Mouse (Mus musculus): ENCODE data around the gene Lhfpl2. TPM values are rescaled to one million over a fixed set of nuclear protein-coding genes. Genes with fewer than 3 reads are reported as not detected.
"Not testable (repeated sequence)": the region's sequence is repeated elsewhere in the genome, so short reads cannot be mapped to it uniquely, and the experiment has no call there.

The Lhfpl2 gene
- polyA plus RNA-seq (2016; fragmentation: Nextera tagmentation; extraction: Ambion mirVana): 67.6 and 69.4 TPM in 2 replicates

- Histone ChIP-seq H3K4me2 (replicated peaks) (peak within 1 kb of the TSS; percentile 69), H3K27ac (peak within 1 kb of the TSS; percentile 95), H3K4me1 (peaks cover 32% of the 10 kb centered on the region), H3K4me3 (peak within 1 kb of the TSS; percentile 86), H3K27me3 (no peaks in the 10 kb centered on the region), H3K9ac (peak within 1 kb of the TSS; percentile 94), H3K36me3 (no peaks in the 10 kb centered on the region), H3K9me3 (no peaks in the 10 kb centered on the region)
- ATAC-seq (ENCODE audit: insufficient number of reproducible peaks, insufficient read depth, low FRiP score, low TSS enrichment): peak; percentile 75
- WGBS: under 1% methylated on average over 81 of the region's 85 CpGs
Observed at GRCm38 (mm10) chr13:94057563-94058560, at the start of gene Lhfpl2. Lhfpl2 (plus strand) TSS chr13:94057796.

GRCm38 (mm10) chr13:94011996-94012575 is 45.5 kb upstream of the Lhfpl2 start:
- WGBS: 88% methylated on average over 4 of the region's 4 CpGs
- no peak for ATAC-seq (ENCODE audit: insufficient number of reproducible peaks, insufficient read depth, low FRiP score, low TSS enrichment)
- H3K27me3 ChIP-seq: no peaks in the 10 kb centered on the region

DNA sequence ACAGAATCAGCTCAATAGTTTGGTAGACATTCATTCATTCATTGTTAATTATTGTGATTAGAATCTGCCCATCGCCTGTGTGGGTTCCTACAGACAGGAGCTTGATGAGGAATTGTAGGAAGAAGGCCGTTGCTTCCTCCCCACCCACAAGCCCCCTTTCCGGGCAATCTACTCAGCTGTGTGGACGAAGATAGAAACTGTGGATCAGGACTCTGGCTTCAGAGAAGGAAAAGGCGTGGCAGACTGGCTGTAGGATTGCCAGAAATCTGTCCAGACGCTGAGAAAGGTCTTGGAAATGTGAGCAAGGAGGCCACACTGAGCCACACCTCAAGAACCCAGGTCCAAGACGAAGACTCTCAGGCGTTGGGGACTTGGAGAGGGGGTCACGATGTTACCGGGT is 43.6 kb upstream of the Lhfpl2 start:
- WGBS: 89% methylated on average over 10 of the region's 10 CpGs
- no peak overlapping the region for H3K27ac ChIP-seq
- no peak for ATAC-seq (ENCODE audit: insufficient number of reproducible peaks, insufficient read depth, low FRiP score, low TSS enrichment)

More at GRCm38 (mm10) chr13:94011996-94012575, 45.5 kb upstream of the Lhfpl2 start:
- no peak overlapping the region for H3K4me3 ChIP-seq
- H3K27ac ChIP-seq: no peak overlapping the region
- H3K9me3 ChIP-seq: no peaks in the 10 kb centered on the region
- no peaks in the 10 kb centered on the region for H3K4me1 ChIP-seq
- H3K4me2 ChIP-seq (replicated peaks): no peak overlapping the region
- H3K9ac ChIP-seq: no peak overlapping the region
- H3K36me3 ChIP-seq: no peaks in the 10 kb centered on the region

GRCm38 (mm10) chr13:94024575-94024974 is 33.0 kb upstream of the Lhfpl2 start:
- not testable (repeated sequence) for H3K27me3 ChIP-seq; H3K27ac ChIP-seq; H3K9me3 ChIP-seq; H3K36me3 ChIP-seq; H3K4me3 ChIP-seq; H3K9ac ChIP-seq; ATAC-seq (ENCODE audit: insufficient number of reproducible peaks, insufficient read depth, low FRiP score, low TSS enrichment); H3K4me2 ChIP-seq (replicated peaks)
- 66% methylated on average over 10 of the region's 13 CpGs for WGBS
- H3K4me1 ChIP-seq: peaks cover 22% of the 10 kb centered on the region

More for the DNA sequence above, 43.6 kb upstream of the Lhfpl2 start:
- Histone ChIP-seq H3K4me1 (no peaks in the 10 kb centered on the region), H3K36me3 (no peaks in the 10 kb centered on the region), H3K4me2 (replicated peaks) (no peak overlapping the region), H3K4me3 (no peak overlapping the region), H3K27me3 (no peaks in the 10 kb centered on the region), H3K9ac (no peak overlapping the region), H3K9me3 (no peaks in the 10 kb centered on the region)

GRCm38 (mm10) chr13:94029147-94029546 is 28.4 kb upstream of the Lhfpl2 start:
- 53% methylated on average over 10 of the region's 10 CpGs for WGBS
- Histone ChIP-seq H3K4me3 (no peak overlapping the region), H3K27ac (peak overlapping the region; percentile 78; the same call in 1 of the 2 replicates), H3K4me2 (replicated peaks) (no peak overlapping the region), H3K9me3 (no peaks in the 10 kb centered on the region), H3K27me3 (no peaks in the 10 kb centered on the region), H3K36me3 (no peaks in the 10 kb centered on the region), H3K9ac (no peak overlapping the region), H3K4me1 (peaks cover 25% of the 10 kb centered on the region)
- no peak for ATAC-seq (ENCODE audit: insufficient number of reproducible peaks, insufficient read depth, low FRiP score, low TSS enrichment)

- 86% methylated on average over 2 of the region's 2 CpGs for WGBS
- Histone ChIP-seq H3K4me3 (no peak overlapping the region), H3K9me3 (no peaks in the 10 kb centered on the region), H3K27me3 (no peaks in the 10 kb centered on the region), H3K36me3 (no peaks in the 10 kb centered on the region), H3K27ac (no peak overlapping the region), H3K4me1 (peaks cover 25% of the 10 kb centered on the region), H3K4me2 (replicated peaks) (no peak overlapping the region), H3K9ac (no peak overlapping the region)
- ATAC-seq (ENCODE audit: insufficient number of reproducible peaks, insufficient read depth, low FRiP score, low TSS enrichment): 0 out of 2 replicates have a peak, but pooled peaks have one; percentile 9
Observed at GRCm38 (mm10) chr13:94030551-94030950, 27.0 kb upstream of the Lhfpl2 start.

- no peak overlapping the region for H3K4me3 ChIP-seq
- H3K9me3 ChIP-seq: no peaks in the 10 kb centered on the region
- no peaks in the 10 kb centered on the region for H3K27me3 ChIP-seq
- no peak for ATAC-seq (ENCODE audit: insufficient number of reproducible peaks, insufficient read depth, low FRiP score, low TSS enrichment)
- no peak overlapping the region for H3K9ac ChIP-seq
- no peak overlapping the region for H3K4me2 ChIP-seq (replicated peaks)
- WGBS: 61% methylated on average over 6 of the region's 6 CpGs
- H3K4me1 ChIP-seq: no peaks in the 10 kb centered on the region
- no peaks in the 10 kb centered on the region for H3K36me3 ChIP-seq
- H3K27ac ChIP-seq: no peak overlapping the region; the same call in 1 of the 2 replicates
Observed at GRCm38 (mm10) chr13:94037313-94038051, 20.1 kb upstream of the Lhfpl2 start.

DNA sequence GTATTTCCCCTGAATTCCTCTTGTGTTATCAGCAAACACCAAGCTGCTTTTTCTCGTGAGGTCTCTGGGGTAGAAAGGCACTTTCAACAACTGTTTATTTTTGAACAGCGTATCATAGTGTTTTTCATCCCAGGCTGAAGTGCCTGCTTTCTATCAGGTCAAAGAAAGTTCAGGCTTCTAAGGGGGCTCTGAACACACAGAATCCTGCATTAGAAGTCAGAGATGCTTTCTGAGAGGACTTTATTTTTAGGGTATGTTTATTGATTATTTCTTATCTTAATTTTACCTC is 19.6 kb upstream of the Lhfpl2 start:
- H3K4me3 ChIP-seq: no peak overlapping the region
- H3K27ac ChIP-seq: no peak overlapping the region; the same call in 1 of the 2 replicates
- no peak overlapping the region for H3K9ac ChIP-seq
- no peak overlapping the region for H3K4me2 ChIP-seq (replicated peaks)
- ATAC-seq (ENCODE audit: insufficient number of reproducible peaks, insufficient read depth, low FRiP score, low TSS enrichment): no peak
- H3K27me3 ChIP-seq: no peaks in the 10 kb centered on the region
- no peaks in the 10 kb centered on the region for H3K9me3 ChIP-seq
- no peaks in the 10 kb centered on the region for H3K36me3 ChIP-seq
- H3K4me1 ChIP-seq: no peaks in the 10 kb centered on the region
- 28% methylated on average over 2 of the region's 2 CpGs for WGBS

DNA sequence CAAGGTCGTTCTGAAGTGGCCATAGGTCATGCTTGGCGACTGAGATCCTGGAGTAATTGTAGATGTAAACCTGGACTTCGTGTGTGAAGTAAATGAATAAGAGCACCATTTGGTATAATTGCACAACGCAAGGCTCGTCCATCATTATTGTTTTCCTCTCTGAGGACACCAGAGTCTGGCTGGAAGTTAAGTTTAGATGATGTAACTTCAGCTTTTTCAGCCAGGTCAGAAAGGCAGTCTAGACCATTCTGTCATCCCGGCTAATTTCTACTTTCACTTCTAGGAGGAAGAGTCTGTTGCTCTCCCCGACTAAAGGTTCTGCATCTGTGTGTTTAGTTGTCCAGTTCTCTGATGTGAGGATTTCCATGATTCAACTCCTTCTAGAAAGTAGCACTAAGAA is 7.6 kb upstream of the Lhfpl2 start:
- no peak overlapping the region for H3K9ac ChIP-seq
- H3K4me2 ChIP-seq (replicated peaks): no peak overlapping the region
- no peak overlapping the region for H3K27ac ChIP-seq
- H3K27me3 ChIP-seq: no peaks in the 10 kb centered on the region
- H3K36me3 ChIP-seq: no peaks in the 10 kb centered on the region
- no peaks in the 10 kb centered on the region for H3K4me1 ChIP-seq
- no peak for ATAC-seq (ENCODE audit: insufficient number of reproducible peaks, insufficient read depth, low FRiP score, low TSS enrichment)
- H3K4me3 ChIP-seq: no peak overlapping the region
- H3K9me3 ChIP-seq: no peaks in the 10 kb centered on the region
- 58% methylated on average over 7 of the region's 7 CpGs for WGBS

DNA sequence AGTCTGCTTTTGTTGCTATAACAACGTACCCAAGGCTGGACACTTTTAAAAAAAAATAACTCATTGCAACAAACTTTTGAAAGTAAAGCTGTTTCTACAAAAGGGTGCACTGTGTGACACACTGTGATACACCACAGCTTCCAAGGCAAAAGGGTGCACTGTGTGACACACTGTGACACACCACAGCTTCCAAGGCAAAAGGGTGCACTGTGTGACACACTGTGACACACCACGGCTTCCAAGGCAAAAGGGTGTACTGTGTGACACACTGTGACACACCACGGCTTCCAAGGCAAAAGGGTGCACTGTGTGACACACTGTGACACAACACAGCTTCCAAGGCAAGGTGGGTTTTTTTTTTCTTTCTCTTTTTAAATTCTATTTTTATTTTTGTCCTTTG is 6.8 kb upstream of the Lhfpl2 start:
- Histone ChIP-seq H3K27ac (no peak overlapping the region), H3K27me3 (no peaks in the 10 kb centered on the region)

DNA sequence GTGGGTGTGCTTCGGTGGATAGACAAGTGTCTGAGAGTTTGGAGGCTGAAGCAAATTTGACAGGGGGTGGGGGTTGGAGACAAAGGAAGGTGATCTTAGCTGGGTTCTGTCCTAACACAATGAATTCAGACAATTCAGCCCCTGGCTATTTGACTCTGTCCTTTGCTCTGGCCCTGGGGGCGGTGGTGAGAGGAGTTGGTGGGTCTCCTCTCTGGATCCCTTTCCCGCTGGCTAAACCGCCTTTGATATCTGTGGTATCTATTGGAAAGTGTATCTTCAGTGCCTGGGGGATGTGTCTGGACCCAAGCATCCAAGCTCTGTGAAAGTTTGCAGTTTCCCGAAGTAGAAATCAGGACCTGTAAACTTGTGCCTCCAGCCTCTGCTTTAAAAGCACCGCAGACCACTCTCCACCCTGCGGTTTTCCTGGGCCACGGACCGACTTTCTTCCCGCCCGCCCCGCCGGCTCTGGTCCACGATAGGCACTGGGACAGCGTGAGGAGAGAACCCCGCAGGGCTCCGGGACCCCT is 497 bp upstream of the Lhfpl2 start:
- Histone ChIP-seq H3K27me3 (no peaks in the 10 kb centered on the region), H3K4me3 (peak overlapping the region; percentile 86), H3K9ac (peak overlapping the region; percentile 94), H3K27ac (peak overlapping the region; percentile 95), H3K4me2 (replicated peaks) (peak overlapping the region; percentile 69), H3K4me1 (peaks cover 26% of the 10 kb centered on the region), H3K36me3 (no peaks in the 10 kb centered on the region), H3K9me3 (no peaks in the 10 kb centered on the region)
- ATAC-seq (ENCODE audit: insufficient number of reproducible peaks, insufficient read depth, low FRiP score, low TSS enrichment): no peak
- WGBS: under 1% methylated on average over 17 of the region's 17 CpGs

More for the DNA sequence above, 6.8 kb upstream of the Lhfpl2 start:
- Histone ChIP-seq H3K4me1 (no peaks in the 10 kb centered on the region), H3K4me2 (replicated peaks) (no peak overlapping the region), H3K4me3 (no peak overlapping the region), H3K36me3 (no peaks in the 10 kb centered on the region), H3K9ac (no peak overlapping the region), H3K9me3 (no peaks in the 10 kb centered on the region)
- 90% methylated on average over 3 of the region's 3 CpGs for WGBS
- no peak for ATAC-seq (ENCODE audit: insufficient number of reproducible peaks, insufficient read depth, low FRiP score, low TSS enrichment)

Measured in embryonic facial prominence, embryonic 12.5 days (tissue).